Mouse (Mus musculus) embryonic fibroblast, embryonic 13.5 days (primary cell): ENCODE measurements at regions not wholly inside any gene's neighbourhood (a gene's known extent, or its start where the extent isn't known, plus 50 kb on each side); places are given as distances from the start of the nearest gene placed in this dataset.
"Not testable (repeated sequence)": the region's sequence is repeated elsewhere in the genome, so short reads cannot be mapped to it uniquely, and the experiment has no call there.

ENCODE experiments used
- H3K27ac ChIP-seq: 2 replicates; pipeline ENCODE4 v1.5.1; 2012; ENCODE audit warnings: low read length, control low read depth, inconsistent platforms; ENCODE audit not compliant: insufficient read depth
- H3K4me1 ChIP-seq: 2 replicates; pipeline ENCODE4 v1.6.1; 2011; ENCODE audit warnings: low read length; ENCODE audit not compliant: control insufficient read depth, insufficient read depth
- H3K4me3 ChIP-seq: 2 replicates; pipeline ENCODE4 v1.5.1; 2011; ENCODE audit warnings: mild to moderate bottlenecking, control low read depth, low read length; ENCODE audit not compliant: insufficient read depth
- CTCF ChIP-seq: IDR thresholded peaks from 2 replicates; pipeline ENCODE4 v1.5.1; 2011; ENCODE audit warnings: mild to moderate bottlenecking, control low read depth, low read length, moderate library complexity, borderline replicate concordance; ENCODE audit not compliant: insufficient read depth
- POLR2A ChIP-seq: IDR thresholded peaks from 2 replicates; pipeline ENCODE4 v1.6.1; 2011; ENCODE audit warnings: low read depth, mild to moderate bottlenecking, control low read depth, low read length, moderate library complexity

DNA sequence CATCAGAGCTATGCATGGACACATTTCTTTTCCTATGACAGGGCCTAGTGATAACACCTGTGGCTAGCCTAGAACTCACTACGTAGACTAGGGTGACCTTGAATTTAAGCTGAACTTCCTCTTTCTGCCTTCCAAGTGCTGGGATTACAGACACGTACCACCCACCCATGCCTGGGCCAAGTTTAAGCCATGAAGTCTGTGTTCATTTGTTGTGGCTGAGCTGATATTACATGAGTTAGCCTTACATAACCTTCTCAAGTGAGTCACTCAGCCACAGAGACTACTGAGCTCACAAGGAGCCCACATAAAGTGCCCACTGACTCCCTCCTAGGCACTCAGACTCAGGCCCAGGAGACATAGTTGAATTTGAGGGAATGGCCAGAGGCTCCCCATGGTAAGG is 123.1 kb upstream of the Klf4 start:
- no peak for TF ChIP-seq POLR2A
- no peak for TF ChIP-seq CTCF
- peaks cover 12% of the 10 kb centered on the region for H3K4me1 ChIP-seq
- no peak overlapping the region for H3K27ac ChIP-seq
- H3K4me3 ChIP-seq = no peak overlapping the region

- TF ChIP-seq CTCF = no peak
- no peak; the same call in 1 of the 2 replicates for TF ChIP-seq POLR2A
- peak overlapping the region; percentile 96 for H3K27ac ChIP-seq
- H3K4me1 ChIP-seq = peaks cover 12% of the 10 kb centered on the region
- H3K4me3 ChIP-seq = no peak overlapping the region
Measured at GRCm38 (mm10) chr4:55652628-55653027, 120.4 kb upstream of the Klf4 start.

DNA sequence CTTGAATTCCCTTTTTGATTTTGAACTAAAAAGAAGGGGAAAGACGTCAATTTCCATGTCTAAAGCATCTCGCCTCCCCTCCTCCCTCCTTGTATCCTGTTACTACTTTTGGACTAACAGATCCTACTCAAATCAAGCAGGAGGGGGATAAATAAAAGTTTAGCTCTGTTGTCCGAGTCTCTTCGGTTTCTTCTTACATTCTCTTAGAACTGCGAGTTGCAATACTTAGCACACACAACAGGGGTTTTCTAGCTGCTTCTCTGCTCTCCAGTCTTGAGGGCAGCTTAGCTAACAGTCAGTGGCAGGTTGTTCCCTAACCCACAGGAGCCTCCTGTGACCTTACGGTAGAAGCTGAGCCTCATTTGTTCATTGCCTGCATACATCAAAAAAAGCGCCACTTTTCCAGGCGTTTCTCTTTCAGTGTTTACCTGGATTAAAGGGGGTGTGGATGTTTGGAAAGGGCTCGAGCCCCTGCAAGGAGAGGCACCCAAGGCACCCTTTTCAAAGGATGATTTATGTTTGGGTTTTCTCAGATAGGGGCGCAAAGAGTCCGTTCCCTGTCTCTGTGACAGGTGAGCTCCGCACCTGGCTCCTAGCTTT is 119.6 kb upstream of the Klf4 start:
- TF ChIP-seq CTCF = no peak
- TF ChIP-seq POLR2A = peak; percentile 27; the same call in 1 of the 2 replicates
- Histone ChIP-seq H3K27ac (peak overlapping the region; percentile 96), H3K4me3 (peak overlapping the region; percentile 57), H3K4me1 (peaks cover 12% of the 10 kb centered on the region)

- H3K4me1 ChIP-seq = peaks cover 15% of the 10 kb centered on the region
- TF ChIP-seq POLR2A (peak; percentile 91), CTCF (no peak)
- H3K27ac ChIP-seq = peak overlapping the region; percentile 96
- H3K4me3 ChIP-seq = peak overlapping the region; percentile 57
Measured at GRCm38 (mm10) chr4:55651051-55651763, 118.9 kb upstream of the Klf4 start.

- TF ChIP-seq POLR2A = 0 out of 2 replicates have a peak, but pooled peaks have one; percentile 37
- TF ChIP-seq CTCF = no peak
- H3K27ac ChIP-seq = no peak overlapping the region
- no peak overlapping the region for H3K4me3 ChIP-seq
- peaks cover 15% of the 10 kb centered on the region for H3K4me1 ChIP-seq
Measured at GRCm38 (mm10) chr4:55650186-55650585, 117.9 kb upstream of the Klf4 start.

- no peak overlapping the region for H3K4me3 ChIP-seq
- TF ChIP-seq CTCF (no peak), POLR2A (no peak)
- no peak overlapping the region for H3K27ac ChIP-seq
- H3K4me1 ChIP-seq = peaks cover 15% of the 10 kb centered on the region
Measured at GRCm38 (mm10) chr4:55648376-55648775, 116.1 kb upstream of the Klf4 start.

DNA sequence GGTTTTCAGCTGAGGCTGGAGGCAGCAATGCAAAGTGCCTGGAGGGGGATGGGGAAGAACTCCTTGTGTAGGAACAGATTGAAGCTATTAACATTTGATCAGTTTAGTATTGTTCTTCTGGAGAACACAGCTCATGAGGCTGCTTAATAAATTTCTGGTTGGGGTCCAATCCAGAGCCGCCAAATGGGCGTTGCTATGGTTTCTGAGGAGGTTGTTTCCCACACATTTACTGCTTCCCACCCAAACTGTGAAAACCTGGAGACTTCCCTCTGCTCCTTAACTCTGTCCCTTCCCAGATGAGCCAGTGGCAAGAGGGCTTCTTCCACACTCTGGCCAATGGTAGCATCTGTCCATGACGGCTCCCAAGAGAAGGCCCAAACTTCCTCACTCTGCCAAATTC is 113.2 kb upstream of the Klf4 start:
- Histone ChIP-seq H3K4me1 (peaks cover 3% of the 10 kb centered on the region; the same call in 1 of the 2 replicates), H3K4me3 (no peak overlapping the region), H3K27ac (no peak overlapping the region)
- TF ChIP-seq CTCF (no peak), POLR2A (no peak)

- no peak for TF ChIP-seq POLR2A
- no peak for TF ChIP-seq CTCF
- peaks cover 3% of the 10 kb centered on the region; the same call in 1 of the 2 replicates for H3K4me1 ChIP-seq
- H3K4me3 ChIP-seq = no peak overlapping the region
- no peak overlapping the region for H3K27ac ChIP-seq
Measured at GRCm38 (mm10) chr4:55644895-55645294, 112.6 kb upstream of the Klf4 start.

GRCm38 (mm10) chr4:55634946-55635511 is 102.8 kb upstream of the Klf4 start:
- no peak for TF ChIP-seq CTCF
- TF ChIP-seq POLR2A = no peak
- no peak overlapping the region for H3K4me3 ChIP-seq
- no peak overlapping the region for H3K27ac ChIP-seq
- H3K4me1 ChIP-seq = no peaks in the 10 kb centered on the region

DNA sequence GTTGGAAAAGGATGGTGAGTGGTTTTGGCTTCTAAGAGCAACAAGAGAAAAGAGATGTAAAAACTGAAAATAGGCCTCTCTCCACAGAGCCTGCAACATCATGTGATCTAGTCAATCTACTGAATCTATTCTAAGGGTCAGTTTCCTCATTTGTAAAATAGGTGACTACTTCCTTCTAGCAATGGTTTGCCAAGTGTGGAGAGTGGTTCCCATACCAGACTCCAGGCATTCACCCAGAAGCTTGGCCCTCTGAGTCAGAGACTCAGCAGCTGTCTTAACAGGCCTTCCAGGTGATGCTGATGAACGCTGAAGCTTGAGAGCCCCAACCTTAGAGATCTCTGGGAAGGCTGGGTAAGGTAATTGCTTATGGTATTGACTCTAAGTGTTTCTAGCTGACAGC is 98.9 kb upstream of the Klf4 start:
- no peaks in the 10 kb centered on the region for H3K4me1 ChIP-seq
- no peak overlapping the region for H3K4me3 ChIP-seq
- TF ChIP-seq POLR2A (no peak), CTCF (no peak)
- no peak overlapping the region for H3K27ac ChIP-seq

- H3K4me1 ChIP-seq, H3K4me3 ChIP-seq, H3K27ac ChIP-seq: not testable (repeated sequence)
Measured at GRCm38 (mm10) chr4:55630215-55630614, 97.9 kb upstream of the Klf4 start.
